Mouse (Mus musculus): ENCODE results near the gene Leng8.

Gene Leng8

DNA sequence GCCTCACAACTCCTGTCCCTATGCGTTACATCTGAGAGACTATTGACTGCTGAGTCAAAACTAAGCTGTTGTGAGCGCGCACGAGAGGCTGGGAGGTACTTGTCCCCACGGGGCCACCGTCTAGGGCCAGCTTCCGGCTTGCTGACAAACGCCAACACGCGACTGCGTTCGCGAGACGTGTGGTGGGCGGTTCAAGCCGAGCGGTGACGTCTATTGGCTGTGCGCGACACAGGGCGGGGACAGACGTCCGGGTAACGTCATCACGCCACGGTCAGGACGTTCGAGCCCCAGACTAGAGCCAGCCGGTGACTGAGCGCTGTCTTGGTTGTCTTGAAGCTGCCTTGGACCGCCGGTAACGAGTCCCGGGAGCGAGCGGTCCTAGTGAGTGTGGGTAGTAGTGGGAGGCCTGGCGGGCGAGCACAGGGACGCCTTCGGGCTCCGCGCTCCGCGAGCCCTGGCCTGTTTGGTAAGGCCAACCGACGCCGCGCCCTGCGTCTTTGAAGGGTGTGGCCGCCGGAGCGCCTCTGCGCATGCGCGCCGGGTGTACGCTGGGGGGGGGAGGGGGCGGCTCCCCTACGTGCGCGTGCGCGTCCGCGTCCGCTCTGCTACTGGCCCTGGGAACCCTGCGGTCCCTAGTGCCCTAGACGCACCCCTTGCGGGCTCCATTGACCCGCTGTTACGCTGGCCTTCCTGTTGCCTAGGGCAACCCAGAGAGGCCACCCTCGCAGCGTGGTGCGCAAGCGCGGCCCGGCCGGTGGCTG lies at the start of gene Leng8:
Gene Leng8, plus strand, starts transcription at position 269 of the 761 bp plus-strand sequence.
- peak; percentile 99 for DNase-seq (ENCODE audit: low spot score)

DNA sequence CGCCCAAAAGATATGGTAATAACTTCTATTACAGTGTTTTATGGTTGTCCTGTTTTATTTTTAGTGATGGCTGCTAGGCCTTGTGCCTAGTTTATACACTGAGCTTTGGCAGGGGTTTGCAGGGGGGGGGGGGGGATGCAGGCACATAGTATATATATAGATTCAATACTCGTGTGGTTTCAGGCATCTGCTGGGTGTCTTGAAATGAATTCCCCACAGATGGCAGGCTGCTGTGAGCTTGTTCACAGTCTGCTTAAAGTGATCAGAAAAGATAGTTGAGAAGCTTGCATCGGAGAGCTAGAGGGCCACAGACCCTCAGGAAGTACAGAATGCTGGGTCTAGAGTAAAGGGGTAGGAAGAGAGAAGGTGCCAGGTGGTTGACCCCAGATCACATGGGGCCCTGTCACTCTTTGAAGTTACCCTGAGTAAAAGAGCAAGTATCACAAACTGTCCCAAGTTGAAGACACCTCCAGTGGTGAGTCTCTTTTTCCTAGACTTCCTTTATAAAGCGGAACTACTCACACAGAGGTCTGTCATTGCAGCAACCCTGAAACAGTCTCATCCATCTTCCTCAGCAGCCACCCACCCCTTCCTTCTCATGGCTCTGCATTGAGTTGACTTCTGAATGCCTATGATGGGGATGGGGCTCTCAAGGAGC lies 49.5 kb upstream of the Leng8 start:
- DNase-seq (ENCODE audit: low spot score): peak; percentile 47

DNA sequence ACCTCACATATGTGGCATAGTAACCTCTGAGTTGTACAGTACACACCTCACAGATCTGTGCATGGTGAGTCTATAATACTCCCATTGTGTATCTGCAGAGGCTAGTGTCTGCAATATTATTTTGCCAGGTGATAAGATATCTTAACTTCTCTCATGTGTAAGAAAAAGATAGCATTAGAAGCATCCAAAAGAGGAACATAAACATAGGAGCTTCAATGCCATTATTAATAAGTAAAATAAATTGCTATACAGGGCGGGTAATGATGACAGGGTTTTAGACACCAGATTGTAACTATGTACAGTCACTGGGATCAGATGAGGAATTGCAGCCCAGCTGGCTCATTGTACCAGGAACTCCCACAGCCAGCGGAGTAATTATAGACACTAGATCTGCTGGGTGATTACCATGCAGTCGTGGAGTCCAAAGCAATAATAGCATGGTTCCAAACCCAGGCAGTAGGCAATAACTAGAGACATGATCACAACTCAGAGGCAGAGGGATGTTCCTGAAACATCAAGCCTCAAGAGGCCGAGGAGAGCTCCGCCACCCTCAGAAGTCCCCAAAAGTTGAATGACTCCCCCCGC lies 48.9 kb upstream of the Leng8 start:
- peak; percentile 69 for DNase-seq (ENCODE audit: low spot score)

DNA sequence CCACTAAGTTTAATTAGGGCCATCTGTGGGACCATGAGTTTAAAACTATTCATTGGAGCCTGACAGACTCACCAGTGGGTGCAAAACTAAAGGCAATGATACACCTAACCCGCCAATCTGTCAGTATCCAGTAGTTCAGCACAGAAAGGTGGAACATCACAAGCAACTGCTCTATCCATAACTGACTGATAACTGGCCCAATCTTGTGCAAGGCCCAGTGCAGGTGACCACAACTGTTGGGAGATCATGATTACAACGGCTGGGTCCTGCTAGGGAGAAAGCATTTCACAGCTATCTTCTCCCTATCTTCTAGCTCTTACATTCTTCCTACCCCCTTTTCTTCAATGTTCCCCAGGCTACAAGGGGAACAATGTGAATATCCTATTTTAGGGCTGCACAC lies 48.2 kb upstream of the Leng8 start:
- no peak for DNase-seq (ENCODE audit: low spot score)

DNA sequence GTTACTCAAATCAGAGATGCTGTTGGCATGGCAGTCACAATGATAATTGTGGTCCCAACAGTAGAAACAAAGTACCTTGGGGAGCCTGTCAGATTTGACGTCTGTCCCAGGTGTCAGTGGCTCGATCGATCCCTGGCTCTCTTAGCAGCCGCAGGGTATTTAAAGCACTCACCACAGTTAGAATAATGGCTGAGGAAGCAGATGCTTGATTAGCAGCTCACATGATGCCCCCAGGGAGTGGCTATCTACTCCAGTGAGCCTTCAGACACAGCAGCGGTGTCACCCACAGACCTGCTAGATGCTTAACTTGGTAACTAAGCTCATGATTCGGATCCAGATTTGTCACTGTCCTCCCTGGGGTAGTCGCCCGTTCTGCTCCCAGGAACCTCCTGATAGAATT lies 45.7 kb upstream of the Leng8 start:
- no peak for DNase-seq (ENCODE audit: low spot score)

DNA sequence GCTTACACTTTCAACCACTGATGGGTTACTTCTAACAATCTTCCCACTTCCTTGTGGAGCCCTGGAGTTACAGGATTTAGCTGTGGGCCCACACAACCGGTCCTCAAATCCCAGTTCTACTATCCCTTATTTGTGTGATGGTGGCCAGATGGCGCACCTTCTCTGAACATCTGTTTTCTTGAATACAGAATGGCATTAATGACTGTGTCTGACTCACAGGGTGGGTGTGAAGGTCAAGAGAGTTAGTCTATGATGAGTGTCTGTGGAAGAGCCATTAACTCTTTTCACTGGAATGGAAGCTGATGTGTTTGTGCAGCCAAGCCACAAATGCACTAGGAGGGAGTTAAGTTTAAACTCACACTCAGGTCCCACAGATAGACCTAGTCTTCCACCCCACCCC lies 38.5 kb upstream of the Leng8 start:
- DNase-seq (ENCODE audit: low spot score): no peak

DNA sequence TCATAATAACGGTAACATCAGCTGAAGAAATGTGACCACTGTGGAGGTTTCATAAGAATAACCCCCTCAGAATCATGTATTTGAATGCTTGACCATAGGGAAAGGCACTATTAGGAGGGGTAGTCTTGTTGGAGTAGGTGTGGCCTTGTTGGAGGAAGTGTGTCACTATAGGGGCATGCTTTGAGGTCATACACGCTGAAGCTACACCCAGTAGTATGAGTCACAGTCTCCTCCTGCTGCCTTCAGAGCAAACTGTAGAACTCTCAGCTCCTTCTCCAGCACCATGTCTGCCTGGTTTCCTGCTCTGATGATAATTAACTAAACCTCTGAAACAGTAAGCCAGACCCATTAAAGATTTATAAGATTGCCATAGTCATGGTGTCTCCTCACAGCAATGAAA lies 38.0 kb upstream of the Leng8 start:
- DNase-seq (ENCODE audit: low spot score): no peak

DNA sequence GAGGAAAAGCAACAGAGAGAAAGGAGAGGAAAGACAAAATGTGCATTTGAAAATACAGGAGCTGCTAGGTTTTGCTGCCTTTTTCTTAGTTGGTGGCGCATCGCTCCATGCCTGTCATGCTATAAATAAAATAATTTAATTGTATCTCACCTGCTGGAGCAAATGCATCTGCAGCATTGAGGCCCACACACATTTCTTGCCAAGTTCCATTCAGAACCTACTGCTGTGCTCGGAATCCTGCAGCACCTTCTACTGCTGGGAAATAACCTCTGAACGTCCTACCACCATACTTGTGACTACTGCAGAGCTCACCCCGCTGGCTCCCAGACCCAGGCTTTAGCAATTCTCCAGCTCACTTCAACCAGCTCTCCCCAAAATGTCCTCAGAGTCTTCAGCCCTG lies 35.7 kb upstream of the Leng8 start:
- DNase-seq (ENCODE audit: low spot score): no peak

DNA sequence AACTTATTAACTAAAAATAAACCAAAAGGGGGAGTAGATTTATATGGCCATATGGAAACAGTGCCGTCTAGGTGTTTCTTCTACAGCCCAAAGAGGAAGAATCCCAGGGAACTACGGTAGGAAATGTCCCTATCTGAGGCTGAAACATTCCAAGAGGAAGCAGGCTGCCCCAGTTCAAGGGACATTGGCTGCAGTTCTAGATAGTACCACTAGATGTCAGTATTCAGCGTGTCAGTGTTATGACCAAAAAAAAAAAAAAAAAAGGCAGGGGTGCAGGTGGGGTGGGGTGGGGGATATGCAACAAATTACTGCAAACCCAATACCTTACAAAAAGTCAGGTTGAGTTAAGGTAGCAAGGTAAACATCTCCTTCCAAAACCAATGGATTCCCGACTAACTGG lies 33.4 kb upstream of the Leng8 start:
- peak; percentile 54 for DNase-seq (ENCODE audit: low spot score)

DNA sequence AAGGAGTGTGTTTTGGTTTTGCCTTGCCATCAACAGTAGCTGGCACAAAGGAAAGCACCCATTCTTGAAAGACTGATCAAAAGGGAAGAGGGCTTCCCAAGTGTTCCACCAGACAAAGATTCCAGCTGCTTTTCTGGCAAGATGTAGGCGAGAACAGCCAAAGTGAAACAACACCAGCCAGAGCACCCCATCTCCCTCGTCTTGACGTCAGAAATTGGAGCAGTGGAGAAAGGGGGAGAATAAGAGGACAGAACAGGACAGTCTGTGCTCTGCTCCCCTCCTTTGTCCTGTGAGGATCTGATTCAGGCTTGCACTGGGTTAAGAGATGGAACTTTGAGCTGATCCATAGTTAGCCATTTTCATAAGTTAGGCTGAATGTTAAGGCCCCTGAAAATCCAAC lies 25.1 kb upstream of the Leng8 start:
- DNase-seq (ENCODE audit: low spot score): no peak

DNA sequence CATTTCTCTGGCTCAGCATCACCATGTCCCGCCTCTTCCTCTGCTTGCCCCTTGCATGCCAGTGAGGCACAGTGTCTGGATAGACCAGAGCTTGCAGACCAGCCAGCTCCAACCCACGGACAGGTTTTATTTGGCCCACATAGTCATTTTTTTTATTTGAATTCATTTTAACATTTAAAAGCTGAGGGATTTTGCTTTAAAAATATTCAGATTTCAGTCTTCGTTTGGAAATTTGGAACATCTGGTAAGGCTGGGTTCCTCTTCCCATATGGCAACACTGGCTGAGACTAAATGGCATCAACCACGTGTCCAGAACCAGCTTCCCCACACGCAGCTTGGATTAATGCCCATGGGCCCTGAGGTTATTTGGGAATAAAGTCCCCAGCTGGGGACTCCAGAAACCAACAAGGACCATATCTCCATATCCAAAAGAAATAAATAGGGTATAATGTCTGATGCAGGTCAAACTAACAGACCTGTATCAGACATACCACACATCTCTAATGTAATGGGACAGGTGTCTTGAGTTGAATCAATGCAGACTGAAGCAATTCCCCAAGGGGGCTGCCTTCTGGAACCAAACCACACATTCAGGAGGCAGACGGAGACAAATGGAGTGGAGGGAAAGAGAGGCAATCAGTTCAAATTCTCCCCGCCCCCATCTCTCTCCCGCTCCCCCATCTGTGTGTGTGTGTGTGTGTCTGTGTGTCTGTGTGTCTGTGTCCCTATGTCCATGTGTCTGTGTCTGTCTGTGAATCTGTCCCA lies 19.6 kb upstream of the Leng8 start:
- DNase-seq (ENCODE audit: low spot score): peak; percentile 46

DNA sequence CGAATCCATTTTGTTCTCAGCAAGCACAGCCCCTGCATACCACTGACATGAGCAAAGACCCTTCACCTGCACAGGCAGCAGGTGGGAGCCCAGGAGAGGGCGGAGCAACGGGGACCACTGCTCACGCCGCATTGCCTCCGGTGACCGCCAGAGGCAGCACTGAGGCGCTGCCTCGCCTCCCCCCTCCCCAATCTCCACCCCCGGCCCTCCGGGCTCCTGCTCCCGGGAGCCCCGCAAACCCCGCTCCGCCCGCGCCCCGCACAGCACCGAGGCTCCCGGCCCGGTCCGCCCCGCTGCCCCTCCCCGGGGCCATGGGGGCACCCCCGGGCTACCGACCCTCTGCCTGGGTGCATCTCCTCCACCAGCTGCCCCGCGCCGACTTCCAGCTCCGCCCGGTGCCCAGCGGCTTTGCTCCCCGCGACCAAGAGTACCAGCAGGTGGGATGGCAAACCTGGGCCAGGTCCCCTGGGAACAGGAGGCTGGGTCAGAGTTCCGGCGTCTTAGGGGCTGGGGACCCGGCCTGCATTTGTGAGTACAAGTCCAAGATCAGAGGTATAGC lies 17.4 kb upstream of the Leng8 start, which contains the start of gene Ttyh1:
Gene Ttyh1, plus strand, starts transcription at position 65 of the 559 bp plus-strand sequence.
- DNase-seq (ENCODE audit: low spot score): peak; percentile 69

DNA sequence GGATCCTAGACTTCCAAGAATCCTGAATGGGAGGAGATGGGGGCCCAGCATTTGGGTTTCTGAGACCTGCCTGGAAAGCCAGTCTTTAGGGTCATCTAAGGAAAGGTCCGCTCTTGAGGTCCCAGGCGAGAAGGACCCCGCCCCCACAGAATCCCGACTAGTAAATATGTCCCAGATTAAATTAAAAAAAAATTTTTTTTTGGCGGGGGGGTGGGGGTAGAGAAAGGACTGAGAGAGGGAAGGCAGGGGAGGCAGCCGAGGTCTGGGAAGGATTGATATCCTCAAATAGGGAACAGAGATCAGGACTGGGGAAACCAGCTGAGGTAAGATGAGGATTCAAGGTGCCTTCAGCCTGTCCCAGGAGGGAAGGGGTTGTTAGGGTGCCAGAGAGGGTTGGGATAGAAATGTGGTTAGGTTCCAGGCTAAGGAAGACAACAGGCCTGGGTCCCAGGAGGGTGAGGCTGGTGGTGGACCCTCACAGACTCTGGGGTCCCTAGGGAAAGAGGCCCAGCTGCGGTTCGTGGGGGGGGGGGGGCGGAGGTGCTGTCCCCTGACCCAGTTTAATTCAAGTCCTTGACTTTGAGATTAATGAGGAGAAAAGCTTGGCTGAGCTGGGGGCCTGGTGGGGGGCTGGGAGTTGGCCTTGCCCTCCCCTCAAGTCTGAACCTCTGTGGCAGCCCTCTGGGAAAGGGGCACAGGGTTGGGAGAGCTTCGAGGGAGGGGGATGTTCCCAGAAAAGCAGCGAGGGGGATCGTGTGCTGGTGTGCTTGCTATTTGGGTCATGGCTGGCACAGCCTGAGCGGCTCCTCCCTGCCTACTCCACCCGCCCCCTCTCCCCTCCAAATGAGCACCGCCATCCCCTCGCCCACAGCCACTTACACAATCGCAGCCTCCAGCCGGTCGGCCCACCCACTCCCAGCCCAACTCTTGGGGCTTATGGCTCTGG lies 16.6 kb upstream of the Leng8 start:
- peak; percentile 49 for DNase-seq (ENCODE audit: low spot score)

DNA sequence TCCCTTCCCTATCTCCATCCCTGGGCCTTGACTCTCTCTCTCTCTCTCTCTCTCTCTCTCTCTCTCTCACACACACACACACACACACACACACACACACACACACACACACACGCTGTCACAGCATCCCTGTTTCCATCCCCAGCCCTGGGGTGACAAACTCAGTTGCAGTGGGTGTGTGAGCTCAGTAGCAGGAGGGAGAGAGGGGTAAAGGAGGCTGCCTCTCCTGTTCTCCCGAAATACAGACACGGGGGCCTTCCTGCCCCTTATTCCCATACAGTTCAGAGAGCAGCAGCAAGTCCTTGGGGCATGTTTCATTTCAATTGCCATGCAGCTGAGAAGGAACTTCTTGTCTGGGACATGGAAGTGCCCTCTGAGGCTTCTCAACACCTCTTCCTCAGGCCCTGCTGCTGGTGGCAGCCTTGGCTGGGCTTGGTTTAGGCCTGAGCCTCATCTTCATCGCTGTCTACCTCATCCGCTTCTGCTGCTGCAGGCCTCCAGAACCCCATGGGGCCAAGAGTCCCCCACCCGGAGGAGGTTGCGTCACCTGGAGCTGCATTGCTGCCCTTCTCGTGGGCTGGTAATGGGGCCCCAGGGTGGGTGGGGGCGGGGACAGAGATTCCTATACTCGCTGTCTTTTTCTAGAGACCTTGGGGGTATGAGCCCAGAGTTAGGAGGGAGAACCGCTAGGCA lies 14.6 kb upstream of the Leng8 start:
- no peak for DNase-seq (ENCODE audit: low spot score)

DNA sequence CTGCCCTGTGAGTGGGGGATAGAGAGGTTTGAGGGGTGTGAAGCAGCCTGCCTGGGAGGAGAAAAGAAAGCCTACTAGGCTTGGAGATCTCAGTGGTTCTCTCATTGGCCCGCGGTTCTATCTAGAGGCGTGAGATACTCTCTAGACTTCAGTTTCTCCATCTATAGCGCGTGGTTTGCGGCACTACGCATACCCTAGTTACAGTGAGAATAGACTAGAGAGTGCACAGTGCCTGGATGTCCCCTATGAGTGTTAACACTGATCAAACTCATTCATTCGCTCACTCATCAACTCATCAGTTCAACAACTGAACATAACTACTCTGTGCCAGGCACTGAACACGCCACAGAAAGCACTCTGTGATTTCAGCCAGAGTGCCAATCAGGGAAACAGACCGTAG lies 14.1 kb upstream of the Leng8 start:
- DNase-seq (ENCODE audit: low spot score): no peak

DNA sequence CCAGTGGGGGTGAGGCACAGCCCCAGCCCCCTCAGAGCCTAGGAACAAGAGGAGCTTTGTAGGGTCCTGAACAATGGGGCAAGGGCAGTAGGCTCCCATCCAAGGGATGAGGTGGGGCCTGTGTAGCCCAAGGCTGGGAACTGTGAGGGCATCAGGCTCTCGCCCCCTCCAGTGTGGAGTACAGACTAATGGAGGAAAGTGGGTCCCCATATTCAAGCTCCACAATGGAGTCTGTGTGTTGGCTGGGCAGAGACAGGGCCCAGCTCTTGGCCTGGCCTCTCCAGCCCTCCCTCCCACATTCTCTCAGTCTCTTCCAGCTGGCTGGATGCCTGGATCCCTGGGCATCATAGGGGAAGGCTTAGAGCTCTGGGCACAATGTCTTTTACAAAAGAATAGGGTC lies 13.1 kb upstream of the Leng8 start:
- peak; percentile 86 for DNase-seq (ENCODE audit: low spot score)

DNA sequence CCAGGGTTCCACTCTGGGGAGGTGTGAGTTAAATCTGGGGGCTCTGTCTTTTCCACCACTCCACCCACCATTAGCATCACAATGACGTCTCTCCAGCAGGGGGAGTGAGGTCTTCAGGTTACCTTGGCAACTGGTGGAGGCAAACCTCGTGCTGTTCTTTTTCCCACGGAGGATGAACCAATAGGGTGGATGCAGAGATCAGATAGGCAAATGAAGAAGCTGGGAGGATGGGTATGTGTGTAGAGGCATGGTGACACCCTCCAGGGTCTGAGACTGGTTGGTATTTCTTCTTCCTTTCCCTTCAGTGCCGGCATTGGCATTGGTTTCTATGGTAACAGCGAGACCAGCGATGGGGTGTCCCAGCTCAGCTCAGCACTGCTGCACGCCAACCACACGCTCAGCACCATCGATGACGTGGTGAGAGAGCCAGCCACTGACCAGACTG lies 12.5 kb upstream of the Leng8 start:
- DNase-seq (ENCODE audit: low spot score): peak; percentile 89

DNA sequence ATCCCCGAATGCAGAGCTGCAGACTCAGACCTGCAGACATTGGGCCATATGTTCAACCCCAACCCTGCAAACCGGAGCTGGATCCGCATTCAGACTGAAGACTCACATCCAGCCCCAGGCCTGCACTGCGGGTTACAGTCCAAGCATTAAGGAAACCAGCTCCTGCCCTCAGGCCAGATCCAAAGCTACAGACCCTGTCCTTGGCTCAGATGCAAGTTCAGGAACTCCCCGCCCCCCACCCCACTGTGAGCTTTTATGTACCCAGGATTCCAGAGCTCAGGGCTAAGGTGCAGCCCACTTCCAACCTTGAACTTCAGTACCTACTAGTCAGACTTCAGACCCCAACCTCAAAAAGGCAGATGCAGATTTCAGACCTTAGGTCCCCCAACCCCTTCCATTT lies 12.0 kb upstream of the Leng8 start:
- no peak for DNase-seq (ENCODE audit: low spot score)

DNA sequence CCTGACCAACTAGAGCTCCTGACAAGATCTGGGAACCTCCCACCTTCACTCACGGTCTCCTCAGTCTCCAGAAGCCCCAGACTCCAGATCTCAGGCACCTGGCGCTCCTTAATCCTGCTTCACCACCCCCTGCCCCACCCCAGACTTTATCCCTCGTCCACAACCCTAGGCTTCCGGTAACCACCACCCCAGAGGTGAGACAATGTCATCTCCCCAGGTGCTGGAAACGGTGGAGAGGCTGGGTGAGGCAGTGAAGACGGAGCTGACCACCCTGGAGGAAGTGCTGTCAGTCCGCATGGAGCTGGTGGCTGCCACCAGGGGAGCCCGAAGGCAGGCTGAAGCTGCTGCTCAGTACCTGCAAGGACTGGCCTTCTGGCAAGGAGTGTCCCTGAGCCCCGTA lies 11.5 kb upstream of the Leng8 start:
- no peak for DNase-seq (ENCODE audit: low spot score)

DNA sequence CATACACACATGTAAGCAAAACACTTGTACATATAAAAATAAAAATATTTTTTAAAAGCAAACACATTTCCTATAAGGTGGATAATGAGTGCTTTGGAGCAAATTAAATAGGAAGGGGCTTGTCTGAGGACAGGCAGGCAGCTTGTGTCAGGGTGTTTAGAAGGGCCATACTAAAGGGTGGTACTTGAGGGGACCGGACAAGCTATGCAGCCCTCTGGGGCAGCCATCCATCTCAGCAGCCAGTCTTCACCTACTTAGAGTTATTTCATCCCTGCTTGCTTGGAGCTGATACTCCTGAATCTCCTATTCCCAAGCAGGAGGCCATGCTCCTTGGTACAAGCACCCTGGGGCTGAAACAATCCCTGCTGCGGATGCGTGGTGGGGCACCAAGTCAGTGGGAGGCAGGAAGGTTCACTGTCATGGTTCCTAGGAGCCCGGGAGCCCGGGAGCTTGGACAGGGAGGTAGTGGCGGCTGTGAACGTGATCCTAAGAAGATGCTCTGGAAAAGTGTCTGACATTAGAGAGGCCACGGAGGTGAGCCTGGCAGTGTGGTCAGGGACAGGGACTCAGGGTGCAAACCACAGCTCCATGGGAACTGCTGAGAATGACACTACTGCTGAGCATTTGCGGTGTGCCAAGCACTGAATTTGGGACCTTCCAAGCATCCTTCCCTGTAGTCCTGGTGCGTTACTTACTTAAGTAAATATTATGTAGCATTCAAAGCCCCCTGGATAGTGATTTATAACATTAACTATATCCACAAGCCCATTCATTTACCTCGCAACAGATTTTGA lies 9.7 kb upstream of the Leng8 start:
- no peak for DNase-seq (ENCODE audit: low spot score)

Data from layer of hippocampus, adult 11-12 months (tissue).